Mouse (Mus musculus): ENCODE measurements around the gene Sec23a. TPM values are rescaled to one million over a fixed set of nuclear protein-coding genes. Genes with fewer than 3 reads are reported as not detected.
"Not testable (repeated sequence)": the region's sequence is repeated elsewhere in the genome, so short reads cannot be mapped to it uniquely, and the experiment has no call there.

The Sec23a gene
- total and polyA plus RNA-seq, 3 experiments = 12.3 to 24.7 (median 18.0) TPM

- in situ Hi-C loops (cut with MboI; ENCODE audit: low pct_ligation_motif_present, low pct_unique_long_range_greater_than_20kb, low sequenced_read_pairs) = no loop called here
- Histone ChIP-seq H3K4me3 (replicated peaks in 1 of 3; ENCODE audit: low read depth in 2 of 3, low read length in 2 of 3, poor library complexity in 1 of 3) (no peak overlapping the region), H3K9me3 (replicated peaks; ENCODE audit: low read length) (no peaks in the 10 kb centered on the region), H3K36me3 (replicated peaks in 1 of 2; ENCODE audit: control insufficient read depth in 1 of 2, insufficient read depth in 1 of 2, low read length in 1 of 2) (peaks cover 18 to 44% of the 10 kb centered on the region in 2 experiments), H3K27me3 (replicated peaks) (no peaks in the 10 kb centered on the region), H3K79me2 (replicated peaks; ENCODE audit: control insufficient read depth, extremely low read depth, insufficient read depth, poor library complexity, severe bottlenecking) (no peaks in the 10 kb centered on the region), H3K9ac (ENCODE audit: insufficient read depth, low read depth) (no peak overlapping the region), H3K27ac (ENCODE audit: insufficient read depth, low read depth) (no peak overlapping the region), H3K4me1 (ENCODE audit: control insufficient read depth in 1 of 2, insufficient read depth in 2 of 2) (peaks cover 4 to 10% of the 10 kb centered on the region in 2 experiments; a peak in 2 of 4 replicates), H3K4me2 (ENCODE audit: insufficient read depth, low read depth, poor library complexity, severe bottlenecking) (no peak overlapping the region)
- DNase-seq (ENCODE audit: extremely low read depth) = no peak
- TF ChIP-seq SIN3A (IDR thresholded peaks at IDR 0.05; ENCODE audit: low read length) (no peak), ELF1 (IDR thresholded peaks at IDR 0.05; ENCODE audit: low read depth, low read length) (no peak), IRF4 (IDR thresholded peaks at IDR 0.05; ENCODE audit: low read depth, low read length) (no peak), NELFE (IDR thresholded peaks at IDR 0.05; ENCODE audit: low read depth, low read length) (no peak), USF1 (IDR thresholded peaks at IDR 0.05; ENCODE audit: low read depth, low read length) (no peak), ZNF384 (IDR thresholded peaks at IDR 0.05; ENCODE audit: low read depth, low read length) (no peak), POLR2A (IDR thresholded peaks at IDR 0.05; ENCODE audit: low read depth, low read length) (no peak), RAD21 (IDR thresholded peaks at IDR 0.05; ENCODE audit: low read depth, low read length) (no peak), EP300 (IDR thresholded peaks at IDR 0.05; ENCODE audit: low read length) (no peak), MAX (IDR thresholded peaks at IDR 0.05; ENCODE audit: low read length) (no peak), MAZ (IDR thresholded peaks at IDR 0.05; ENCODE audit: low read depth, low read length) (no peak), UBTF (IDR thresholded peaks at IDR 0.05; ENCODE audit: low read depth, low read length) (no peak), KAT2A (IDR thresholded peaks at IDR 0.05; ENCODE audit: insufficient replicate concordance, low read length) (no peak), CTCF (conservative IDR thresholded peaks at IDR 0.05 in 1 of 2, IDR thresholded peaks at IDR 0.05 in 1 of 2; ENCODE audit: low read depth in 2 of 2, low read length in 2 of 2) (no peak), MEF2A (IDR thresholded peaks at IDR 0.05; ENCODE audit: borderline replicate concordance, low read depth, low read length) (no peak), ZC3H11A (IDR thresholded peaks at IDR 0.05; ENCODE audit: low read depth, low read length) (no peak), PAX5 (IDR thresholded peaks at IDR 0.05; ENCODE audit: low read length) (no peak), POLR2AphosphoS2 (IDR thresholded peaks at IDR 0.05; ENCODE audit: low read depth, low read length) (no peak), MXI1 (IDR thresholded peaks at IDR 0.05; ENCODE audit: low read depth, low read length) (no peak), RCOR1 (conservative IDR thresholded peaks at IDR 0.05; ENCODE audit: low read depth, low read length) (no peak)
- dilution Hi-C loops (cut with MboI; ENCODE audit: extremely low pct_ligation_motif_present, extremely low pct_unique_long_range_greater_than_20kb, low sequenced_read_pairs) = no loop called here
These were observed 26.1 kb downstream of the Sec23a start for GRCm38 (mm10) chr12:58985766-58986165.

GRCm38 (mm10) chr12:58981178-58981661 is 30.6 kb downstream of the Sec23a start:
- H3K27me3 ChIP-seq (replicated peaks); H3K79me2 ChIP-seq (replicated peaks; ENCODE audit: control insufficient read depth, extremely low read depth, insufficient read depth, poor library complexity, severe bottlenecking); H3K4me3 ChIP-seq (replicated peaks in 1 of 3; ENCODE audit: low read depth in 2 of 3, low read length in 2 of 3, poor library complexity in 1 of 3); H3K27ac ChIP-seq (ENCODE audit: insufficient read depth, low read depth); H3K9me3 ChIP-seq (replicated peaks; ENCODE audit: low read length); H3K4me2 ChIP-seq (ENCODE audit: insufficient read depth, low read depth, poor library complexity, severe bottlenecking); in situ Hi-C loops (cut with MboI; ENCODE audit: low pct_ligation_motif_present, low pct_unique_long_range_greater_than_20kb, low sequenced_read_pairs); dilution Hi-C loops (cut with MboI; ENCODE audit: extremely low pct_ligation_motif_present, extremely low pct_unique_long_range_greater_than_20kb, low sequenced_read_pairs); H3K9ac ChIP-seq (ENCODE audit: insufficient read depth, low read depth): not testable (repeated sequence)
- H3K4me1 ChIP-seq (ENCODE audit: control insufficient read depth in 1 of 2, insufficient read depth in 2 of 2) = peaks cover 4 to 10% of the 10 kb centered on the region in 2 experiments; a peak in 2 of 4 replicates
- H3K36me3 ChIP-seq (replicated peaks in 1 of 2; ENCODE audit: control insufficient read depth in 1 of 2, insufficient read depth in 1 of 2, low read length in 1 of 2) = peaks cover 16 to 43% of the 10 kb centered on the region in 2 experiments
- TF ChIP-seq MAFK (IDR thresholded peaks at IDR 0.05; ENCODE audit: insufficient replicate concordance, low read length) = peak; percentile 85
- peak; percentile 54 for DNase-seq (ENCODE audit: extremely low read depth)

Measured in CH12.LX (cell line).